Mouse (Mus musculus) stomach, postnatal 0 days (tissue): Measurements from ENCODE around the gene Atp8b4.

Experiments used
- CTCF ChIP-seq: IDR thresholded peaks from 2 replicates; pipeline ENCODE4 v1.5.1; 2016; ENCODE audit warnings: antibody characterized with exemption, low read depth, mild to moderate bottlenecking, moderate library complexity
- EP300 ChIP-seq: optimal IDR thresholded peaks from 2 replicates; pipeline ENCODE3; 2016; ENCODE audit warnings: antibody characterized with exemption

DNA sequence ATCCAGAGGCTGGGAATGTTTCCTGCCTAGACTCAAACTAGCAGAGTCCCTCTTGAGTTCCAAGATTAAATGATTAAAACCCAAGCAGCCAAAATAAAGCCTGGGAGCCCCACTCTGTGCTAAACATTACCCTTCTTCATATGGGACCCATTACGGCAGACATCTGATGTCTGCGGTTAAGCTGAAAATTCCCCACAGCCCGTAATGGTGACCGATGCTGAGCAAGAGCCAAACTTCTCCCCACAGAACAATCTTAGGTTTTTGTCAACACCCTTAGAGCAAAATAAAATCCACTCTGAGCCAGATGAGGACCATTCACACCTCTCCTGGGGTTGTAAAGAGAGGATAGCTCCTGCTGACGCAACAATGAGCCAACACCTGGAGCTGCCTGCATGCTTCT, 120.2 kb downstream of the Atp8b4 start:
- TF ChIP-seq CTCF (no peak), EP300 (no peak)
